Comparison of ENCODE assay signal across 30 mouse cellular contexts in genomic region chr14:117303901-117304722, GRCm38 (mm10).
DNase-seq lines count a peak whose midpoint lies in the region; ATAC-seq and TF ChIP-seq lines count a peak whose summit lies in the region.
"Had no signal": no experiment of that assay in that cellular context is flagged by ENCODE, and none has a peak within 500 bp of the region (broad histone marks: within the 10 kb centered on the region; RNA-seq: fewer than 3 reads in every experiment).

No protein-coding gene starts in this region.

- intact Hi-C loops in left cerebral cortex, adult 2 months (cut with DNase I) = no loop called here

- H3K27ac ChIP-seq in hindbrain, embryonic 11.5 days (ENCODE audit: low read depth, low read length) = no peak overlapping the region
- no peak overlapping the region for H3K27ac ChIP-seq in hindbrain, embryonic 12.5 days
- H3K27ac ChIP-seq in midbrain, embryonic 12.5 days (replicated peaks) = no peak overlapping the region
- H3K27ac ChIP-seq in midbrain, postnatal 0 days (ENCODE audit: low read depth, low read length) = no peak overlapping the region
- H3K27ac ChIP-seq in midbrain, embryonic 14.5 days (replicated peaks; ENCODE audit: low read depth, low read length) = no peak overlapping the region
- H3K27ac ChIP-seq in midbrain, embryonic 16.5 days (ENCODE audit: low read length) = no peak overlapping the region
- no peak overlapping the region for H3K27ac ChIP-seq in left cerebral cortex, adult 2 months
- H3K27ac ChIP-seq in lung, postnatal 0 days (ENCODE audit: low read length) = no peak overlapping the region
- H3K27ac ChIP-seq: embryonic facial prominence, embryonic 13.5 days; embryonic facial prominence, embryonic 15.5 days; forebrain, embryonic 10.5 days; forebrain, embryonic 12.5 days had no signal

- TF ChIP-seq EP300 in lung, postnatal 0 days (IDR thresholded peaks at IDR 0.05) = no peak

- H3K4me3 ChIP-seq in hindbrain, embryonic 11.5 days (ENCODE audit: low read depth, low read length) = no peak overlapping the region
- H3K4me3 ChIP-seq in hindbrain, embryonic 12.5 days = no peak overlapping the region
- H3K4me3 ChIP-seq in midbrain, embryonic 12.5 days = no peak overlapping the region
- H3K4me3 ChIP-seq in midbrain, postnatal 0 days (ENCODE audit: low read depth, low read length) = no peak overlapping the region
- no peak overlapping the region for H3K4me3 ChIP-seq in midbrain, embryonic 14.5 days (replicated peaks; ENCODE audit: low read depth, low read length)
- H3K4me3 ChIP-seq in midbrain, embryonic 16.5 days (ENCODE audit: low read depth, low read length) = no peak overlapping the region
- no peak overlapping the region for H3K4me3 ChIP-seq in left cerebral cortex, adult 2 months
- no peak overlapping the region for H3K4me3 ChIP-seq in lung, postnatal 0 days (ENCODE audit: low read depth, low read length)
- H3K4me3 ChIP-seq: embryonic facial prominence, embryonic 13.5 days; embryonic facial prominence, embryonic 15.5 days; erythroblast, embryonic 14.5 days; forebrain, embryonic 10.5 days; forebrain, embryonic 12.5 days had no signal

- no peaks in the 10 kb centered on the region for H3K36me3 ChIP-seq in hindbrain, embryonic 11.5 days (ENCODE audit: control insufficient read depth, insufficient read depth, low read length)
- no peaks in the 10 kb centered on the region for H3K36me3 ChIP-seq in hindbrain, embryonic 12.5 days
- no peaks in the 10 kb centered on the region for H3K36me3 ChIP-seq in midbrain, embryonic 12.5 days
- no peaks in the 10 kb centered on the region for H3K36me3 ChIP-seq in midbrain, postnatal 0 days (ENCODE audit: insufficient read depth, low read length)
- H3K36me3 ChIP-seq in midbrain, embryonic 14.5 days (ENCODE audit: control insufficient read depth, insufficient read depth, low read length) = no peaks in the 10 kb centered on the region
- H3K36me3 ChIP-seq in midbrain, embryonic 16.5 days (ENCODE audit: control insufficient read depth, insufficient read depth, low read length) = no peaks in the 10 kb centered on the region
- H3K36me3 ChIP-seq in lung, postnatal 0 days (ENCODE audit: insufficient read depth, low read length) = no peaks in the 10 kb centered on the region
- H3K36me3 ChIP-seq: embryonic facial prominence, embryonic 13.5 days; embryonic facial prominence, embryonic 15.5 days; forebrain, embryonic 10.5 days; forebrain, embryonic 12.5 days; G1E had no signal

- H3K4me1 ChIP-seq in hindbrain, embryonic 11.5 days (replicated peaks; ENCODE audit: control insufficient read depth, insufficient read depth, low read length) = no peaks in the 10 kb centered on the region
- H3K4me1 ChIP-seq in hindbrain, embryonic 12.5 days = no peaks in the 10 kb centered on the region
- peaks cover 4% of the 10 kb centered on the region; the same call in 1 of the 2 replicates for H3K4me1 ChIP-seq in midbrain, embryonic 12.5 days
- H3K4me1 ChIP-seq in midbrain, postnatal 0 days (ENCODE audit: insufficient read depth, low read length) = no peaks in the 10 kb centered on the region; the same call in 1 of the 2 replicates
- H3K4me1 ChIP-seq in midbrain, embryonic 14.5 days (ENCODE audit: control insufficient read depth, insufficient read depth, low read length) = 0 out of 2 replicates have a peak, but pooled peaks cover 4% of the 10 kb centered on the region
- H3K4me1 ChIP-seq in midbrain, embryonic 16.5 days (ENCODE audit: control insufficient read depth, insufficient read depth, low read length) = no peaks in the 10 kb centered on the region
- H3K4me1 ChIP-seq in lung, postnatal 0 days (ENCODE audit: insufficient read depth, low read depth, low read length) = no peaks in the 10 kb centered on the region
- H3K4me1 ChIP-seq: embryonic facial prominence, embryonic 13.5 days; embryonic facial prominence, embryonic 15.5 days; forebrain, embryonic 10.5 days had no signal

- H3K4me2 ChIP-seq in hindbrain, embryonic 11.5 days (replicated peaks; ENCODE audit: low read depth, low read length) = no peak overlapping the region
- H3K4me2 ChIP-seq in hindbrain, embryonic 12.5 days (replicated peaks) = no peak overlapping the region
- no peak overlapping the region for H3K4me2 ChIP-seq in midbrain, embryonic 12.5 days (replicated peaks)
- no peak overlapping the region for H3K4me2 ChIP-seq in midbrain, postnatal 0 days (ENCODE audit: low read depth, low read length, poor library complexity, severe bottlenecking)
- H3K4me2 ChIP-seq in midbrain, embryonic 14.5 days (ENCODE audit: low read length) = no peak overlapping the region
- no peak overlapping the region for H3K4me2 ChIP-seq in midbrain, embryonic 16.5 days (ENCODE audit: low read length)
- no peak overlapping the region for H3K4me2 ChIP-seq in lung, postnatal 0 days (replicated peaks; ENCODE audit: low read depth, low read length)
- H3K4me2 ChIP-seq: embryonic facial prominence, embryonic 13.5 days; embryonic facial prominence, embryonic 15.5 days; forebrain, embryonic 12.5 days had no signal

- no peaks in the 10 kb centered on the region for H3K9me3 ChIP-seq in hindbrain, embryonic 11.5 days (ENCODE audit: control insufficient read depth, low read length)
- no peaks in the 10 kb centered on the region for H3K9me3 ChIP-seq in hindbrain, embryonic 12.5 days (replicated peaks)
- H3K9me3 ChIP-seq in midbrain, embryonic 12.5 days = no peaks in the 10 kb centered on the region
- H3K9me3 ChIP-seq in midbrain, postnatal 0 days (ENCODE audit: low read length) = no peaks in the 10 kb centered on the region
- H3K9me3 ChIP-seq in midbrain, embryonic 14.5 days (ENCODE audit: control insufficient read depth, low read length) = no peaks in the 10 kb centered on the region
- H3K9me3 ChIP-seq in midbrain, embryonic 16.5 days (replicated peaks; ENCODE audit: control insufficient read depth, low read length, poor library complexity, severe bottlenecking) = no peaks in the 10 kb centered on the region
- H3K9me3 ChIP-seq in lung, postnatal 0 days (ENCODE audit: low read length) = no peaks in the 10 kb centered on the region
- H3K9me3 ChIP-seq: embryonic facial prominence, embryonic 13.5 days; embryonic facial prominence, embryonic 15.5 days; forebrain, embryonic 10.5 days; forebrain, embryonic 12.5 days had no signal

- 68% methylated on average over 8 of the region's 8 CpGs for WGBS in hindbrain, embryonic 11.5 days
- WGBS in hindbrain, embryonic 12.5 days = 64% methylated on average over 8 of the region's 8 CpGs
- WGBS in midbrain, embryonic 12.5 days = 58% methylated on average over 8 of the region's 8 CpGs
- 42% methylated on average over 8 of the region's 8 CpGs for WGBS in midbrain, postnatal 0 days
- 35% methylated on average over 8 of the region's 8 CpGs for WGBS in midbrain, embryonic 14.5 days
- WGBS in midbrain, embryonic 16.5 days = 46% methylated on average over 8 of the region's 8 CpGs
- WGBS in lung, postnatal 0 days = 63% methylated on average over 8 of the region's 8 CpGs

- TF ChIP-seq CTCF in midbrain, postnatal 0 days (IDR thresholded peaks at IDR 0.05) = no peak
- no peak for TF ChIP-seq CTCF in left cerebral cortex, adult 2 months (IDR thresholded peaks at IDR 0.05)
- no peak for TF ChIP-seq CTCF in lung, postnatal 0 days (IDR thresholded peaks at IDR 0.05)

- DNase-seq in hindbrain, embryonic 11.5 days (ENCODE audit: low spot score) = no peak
- no peak for DNase-seq in midbrain, postnatal 0 days (ENCODE audit: low spot score)
- peak; percentile 43 for DNase-seq in midbrain, embryonic 14.5 days
- no peak for DNase-seq in left cerebral cortex, adult 2 months (ENCODE audit: extremely low spot score in 1 of 2, low spot score in 2 of 2)
- DNase-seq in lung, postnatal 0 days (ENCODE audit: low spot score) = no peak
- DNase-seq: adrenal gland, adult 8-10 months; adrenal gland, postnatal 14 days; adrenal gland, postnatal 36 days; B cell, adult 2 months; cerebellum, adult 11 months; cerebellum, adult 18-20 months; cerebellum, adult 8-10 months; cerebellum, adult 9-11 months; cerebellum, postnatal 14 days; cerebellum, postnatal 36 days; embryo, embryonic 11 days had no signal

- H3K9ac ChIP-seq in hindbrain, embryonic 11.5 days (ENCODE audit: low read depth, low read length) = no peak overlapping the region
- no peak overlapping the region for H3K9ac ChIP-seq in hindbrain, embryonic 12.5 days
- no peak overlapping the region for H3K9ac ChIP-seq in midbrain, embryonic 12.5 days (replicated peaks)
- H3K9ac ChIP-seq in midbrain, postnatal 0 days (replicated peaks; ENCODE audit: low read length, poor library complexity, severe bottlenecking) = no peak overlapping the region
- H3K9ac ChIP-seq in midbrain, embryonic 14.5 days (replicated peaks; ENCODE audit: low read length) = no peak overlapping the region
- no peak overlapping the region for H3K9ac ChIP-seq in midbrain, embryonic 16.5 days (ENCODE audit: low read depth, low read length)
- H3K9ac ChIP-seq in lung, postnatal 0 days (replicated peaks; ENCODE audit: low read depth) = no peak overlapping the region
- H3K9ac ChIP-seq: embryonic facial prominence, embryonic 13.5 days; embryonic facial prominence, embryonic 15.5 days; forebrain, embryonic 12.5 days had no signal

- ATAC-seq in hindbrain, embryonic 11.5 days (ENCODE audit: low FRiP score) = peak; percentile 27; the same call in 1 of the 2 replicates
- no peak; the same call in 1 of the 2 replicates for ATAC-seq in hindbrain, embryonic 12.5 days (ENCODE audit: low FRiP score)
- peak; percentile 77 for ATAC-seq in midbrain, embryonic 12.5 days (ENCODE audit: low FRiP score, low read depth)
- ATAC-seq in midbrain, postnatal 0 days (ENCODE audit: low FRiP score) = no peak
- ATAC-seq in midbrain, embryonic 14.5 days (ENCODE audit: low FRiP score, low TSS enrichment) = peak; percentile 64; the same call in 1 of the 2 replicates
- ATAC-seq in midbrain, embryonic 16.5 days = peak; percentile 66
- no peak for ATAC-seq in lung, postnatal 0 days
- ATAC-seq: activated CD4-positive, CD25-positive, alpha-beta regulatory T cell, adult 4 months; CD4-positive, CD25-positive, alpha-beta regulatory T cell, adult 4 months; forebrain, embryonic 14.5 days; Patski had no signal

- no peaks in the 10 kb centered on the region for H3K27me3 ChIP-seq in hindbrain, embryonic 11.5 days (ENCODE audit: control insufficient read depth, insufficient read depth, low read length)
- H3K27me3 ChIP-seq in hindbrain, embryonic 12.5 days = no peaks in the 10 kb centered on the region
- no peaks in the 10 kb centered on the region for H3K27me3 ChIP-seq in midbrain, embryonic 12.5 days
- no peaks in the 10 kb centered on the region for H3K27me3 ChIP-seq in midbrain, postnatal 0 days (ENCODE audit: insufficient read depth, low read length)
- H3K27me3 ChIP-seq in midbrain, embryonic 14.5 days (ENCODE audit: control insufficient read depth, insufficient read depth, low read length) = no peaks in the 10 kb centered on the region
- H3K27me3 ChIP-seq in midbrain, embryonic 16.5 days (ENCODE audit: control insufficient read depth, insufficient read depth, low read depth, low read length) = no peaks in the 10 kb centered on the region
- H3K27me3 ChIP-seq in lung, postnatal 0 days (replicated peaks; ENCODE audit: insufficient read depth, low read length) = no peaks in the 10 kb centered on the region
- H3K27me3 ChIP-seq: CH12.LX; embryonic facial prominence, embryonic 13.5 days; embryonic facial prominence, embryonic 15.5 days; forebrain, embryonic 12.5 days; Patski had no signal

Comparison
In these comparisons a context has a peak if more than half of its experiments do, and no peak if none do; other contexts are left out.
1. ATAC-seq: peak in hindbrain, embryonic 11.5 days (single experiment), midbrain, embryonic 12.5 days (single experiment), midbrain, embryonic 14.5 days (single experiment) and midbrain, embryonic 16.5 days (single experiment); none in hindbrain, embryonic 12.5 days (single experiment), midbrain, postnatal 0 days (single experiment) and lung, postnatal 0 days (single experiment).